Comparison of ENCODE assay signal across 8 mouse cellular contexts in the genomic region with DNA sequence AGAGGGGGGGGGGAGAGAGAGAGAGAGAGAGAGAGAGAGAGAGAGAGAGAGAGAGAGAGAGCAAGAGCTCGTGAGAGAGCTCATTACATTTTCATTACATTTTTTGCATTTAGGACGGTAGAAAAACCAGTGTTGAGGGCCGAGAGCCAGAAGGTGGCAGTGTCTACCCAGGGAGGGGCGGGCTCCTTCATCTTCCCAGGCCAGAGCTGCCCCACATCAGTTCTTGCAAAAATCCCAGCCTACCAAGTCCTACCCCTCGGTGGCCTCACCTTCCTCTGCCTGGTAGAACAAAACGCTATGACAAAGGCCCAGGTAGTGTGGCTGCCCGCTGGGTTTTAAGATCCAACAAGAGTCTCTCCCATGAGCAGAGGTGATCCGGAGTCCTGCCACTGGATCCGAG. TPM values are rescaled to one million over a fixed set of nuclear protein-coding genes. Genes with fewer than 3 reads are reported as not detected.
DNase-seq lines count a peak whose midpoint lies in the region; ATAC-seq and TF ChIP-seq lines count a peak whose summit lies in the region.

No protein-coding gene starts in this region.

- no peaks in the 10 kb centered on the region for H3K27me3 ChIP-seq in kidney, adult 2 months (replicated peaks; ENCODE audit: control insufficient read depth, insufficient read depth, low read length)
- no peaks in the 10 kb centered on the region for H3K27me3 ChIP-seq in liver, adult 2 months (ENCODE audit: control insufficient read depth, insufficient read depth, low read length)
- H3K27me3 ChIP-seq in stomach, embryonic 14.5 days (ENCODE audit: control insufficient read depth, insufficient read depth, low read length) = no peaks in the 10 kb centered on the region

- H3K4me1 ChIP-seq in kidney, adult 2 months (ENCODE audit: control insufficient read depth, insufficient read depth, low read length) = no peaks in the 10 kb centered on the region; the same call in 1 of the 2 replicates
- H3K4me1 ChIP-seq in liver, adult 2 months (ENCODE audit: control insufficient read depth, insufficient read depth, low read length) = peaks cover 1% of the 10 kb centered on the region; the same call in 1 of the 2 replicates
- peaks cover 7% of the 10 kb centered on the region; the same call in 1 of the 2 replicates for H3K4me1 ChIP-seq in stomach, embryonic 14.5 days (ENCODE audit: control insufficient read depth, insufficient read depth, low read length)

- H3K4me3 ChIP-seq in kidney, adult 2 months (ENCODE audit: insufficient read depth, low read depth, low read length) = no peak overlapping the region
- H3K4me3 ChIP-seq in liver, adult 2 months (ENCODE audit: insufficient read depth, low read depth, low read length) = no peak overlapping the region
- H3K4me3 ChIP-seq in stomach, embryonic 14.5 days (ENCODE audit: low read depth, low read length) = no peak overlapping the region

- WGBS in kidney, adult 2 months = 13% methylated on average over 9 of the region's 9 CpGs
- 26% methylated on average over 9 of the region's 9 CpGs for WGBS in liver, adult 2 months
- WGBS in stomach, embryonic 14.5 days = 13% methylated on average over 9 of the region's 9 CpGs

- TF ChIP-seq CTCF in kidney, adult 2 months (conservative IDR thresholded peaks at IDR 0.05; ENCODE audit: insufficient read depth, insufficient read length, low read depth, low read length) = peak; percentile 93
- peak; percentile 91 for TF ChIP-seq CTCF in liver, adult 2 months (IDR thresholded peaks at IDR 0.05; ENCODE audit: low read depth, low read length)

- 0 out of 2 replicates have a peak, but pooled peaks cover 6% of the 10 kb centered on the region for H3K9me3 ChIP-seq in stomach, embryonic 14.5 days (ENCODE audit: control insufficient read depth, low read depth, low read length)

- DNase-seq in 3134 (ENCODE audit: extremely low read depth, insufficient read length, low spot score) = peak; percentile 45
- DNase-seq in adrenal gland, adult 8-10 months = peak; percentile 63
- peak; percentile 63 for DNase-seq in embryo, embryonic 11.5 days (ENCODE audit: low read depth, low spot score)
- peak; percentile 78 for DNase-seq in kidney, adult 2 months
- DNase-seq in liver, adult 2 months (ENCODE audit: extremely low read depth, low read depth, low spot score) = peak; percentile 33
- DNase-seq in neural tube, embryonic 10.5 days (ENCODE audit: extremely low spot score, low spot score) = peak; percentile 67

- no peak overlapping the region for H3K27ac ChIP-seq in kidney, adult 2 months (ENCODE audit: insufficient read depth, low read depth, low read length)
- no peak overlapping the region for H3K27ac ChIP-seq in liver, adult 2 months (replicated peaks; ENCODE audit: insufficient read depth, low read depth, low read length)
- H3K27ac ChIP-seq in stomach, embryonic 14.5 days (ENCODE audit: low read length) = no peak overlapping the region

- H3K36me3 ChIP-seq in kidney, adult 2 months (ENCODE audit: control insufficient read depth, insufficient read depth, low read length) = no peaks in the 10 kb centered on the region
- no peaks in the 10 kb centered on the region for H3K36me3 ChIP-seq in liver, adult 2 months (ENCODE audit: control insufficient read depth, insufficient read depth, low read length)
- H3K36me3 ChIP-seq in stomach, embryonic 14.5 days (ENCODE audit: control insufficient read depth, insufficient read depth, low read length) = no peaks in the 10 kb centered on the region

- no peak overlapping the region for H3K9ac ChIP-seq in liver, adult 2 months (ENCODE audit: low read depth, low read length)
- no peak overlapping the region; the same call in 1 of the 2 replicates for H3K9ac ChIP-seq in stomach, embryonic 14.5 days (replicated peaks; ENCODE audit: low read depth, low read length)

- no peak overlapping the region for H3K4me2 ChIP-seq in stomach, embryonic 14.5 days (replicated peaks; ENCODE audit: low read depth, low read length)

- TF ChIP-seq POLR2A in kidney, adult 2 months (IDR thresholded peaks at IDR 0.05; ENCODE audit: low read depth, low read length) = no peak
- no peak for TF ChIP-seq POLR2A in liver, adult 2 months (IDR thresholded peaks at IDR 0.05; ENCODE audit: extremely low read depth, insufficient read depth, low read length)

- ATAC-seq in granulocyte monocyte progenitor cell, adult 5-6 weeks (replicated peaks; ENCODE audit: poor library complexity, severe bottlenecking) = peak; percentile 59
- peak; percentile 71; the same call in 1 of the 2 replicates for ATAC-seq in stomach, embryonic 14.5 days (ENCODE audit: insufficient number of reproducible peaks, insufficient read depth, low FRiP score, low read depth)

- H3K79me2 ChIP-seq in liver, adult 2 months (ENCODE audit: control insufficient read depth, insufficient read depth, low read length) = no peaks in the 10 kb centered on the region

RNA-seq across cellular contexts. Expression of a gene that starts 25.6 kb away (rescaled TPM):
- total RNA-seq in adrenal gland, adult 8-10 months (2022) = 100 to 1,000 TPM; 122 to 222 (median 165) TPM
- 259 and 298 TPM in 2 replicates for total RNA-seq in granulocyte monocyte progenitor cell, adult 5-6 weeks (2014; fragmentation: Nextera tagmentation)
- total RNA-seq in granulocyte monocyte progenitor cell, adult 5-6 weeks (2017) = 338 and 368 TPM in 2 replicates
- polyA plus RNA-seq in kidney, adult 2 months (2012; rRNA removed) = 651 and 688 TPM in 2 replicates
- 177 and 195 TPM in 2 replicates for total RNA-seq in liver, adult 2 months (2014; rRNA removed)
- polyA plus RNA-seq in liver, adult 2 months (2012; rRNA removed) = 163 and 164 TPM in 2 replicates
- 613 and 615 TPM in 2 replicates for polyA plus RNA-seq in stomach, embryonic 14.5 days (2014; fragmentation: Nextera tagmentation; extraction: Ambion mirVana)

RNA-seq across cellular contexts. Expression of a gene that starts 45.8 kb away (rescaled TPM):
- total RNA-seq in adrenal gland, adult 8-10 months (2022) = 10 to 100 TPM; 58.6 to 86.9 (median 67.8) TPM
- total RNA-seq in granulocyte monocyte progenitor cell, adult 5-6 weeks (2014; fragmentation: Nextera tagmentation) = 6.2 and 6.6 TPM in 2 replicates
- 3.6 and 4.4 TPM in 2 replicates for total RNA-seq in granulocyte monocyte progenitor cell, adult 5-6 weeks (2017)
- polyA plus RNA-seq in kidney, adult 2 months (2012; rRNA removed) = 24.4 and 26.3 TPM in 2 replicates
- total RNA-seq in liver, adult 2 months (2014; rRNA removed) = 3.7 and 5.4 TPM in 2 replicates
- 4.0 and 4.4 TPM in 2 replicates for polyA plus RNA-seq in liver, adult 2 months (2012; rRNA removed)
- 21.7 and 23.4 TPM in 2 replicates for polyA plus RNA-seq in stomach, embryonic 14.5 days (2014; fragmentation: Nextera tagmentation; extraction: Ambion mirVana)
